Mouse (Mus musculus) forebrain, embryonic 16.5 days (tissue): Measurements from ENCODE around the gene Vdr. TPM values are rescaled to one million over a fixed set of nuclear protein-coding genes. Genes with fewer than 3 reads are reported as not detected.

Source experiments
- ATAC-seq: fragments of 200-750 bp; cut with Nextera tagmentation; 2 replicates; pipeline ENCODE4 v1.8.0; 2017; ENCODE audit warnings: mild to moderate bottlenecking, moderate library complexity
- H3K27ac ChIP-seq: fragments of 300-500 bp; sonication (generic); 2 replicates; pipeline ENCODE4 v1.5.1; 2014; ENCODE audit warnings: low read length, control low read depth
- H3K27me3 ChIP-seq: fragments of 300-500 bp; sonication (generic); replicated peaks from 2 replicates; pipeline ENCODE4 v1.6.1; 2014; ENCODE audit warnings: low read length; ENCODE audit not compliant: control insufficient read depth, insufficient read depth
- H3K36me3 ChIP-seq: fragments of 300-500 bp; sonication (generic); 2 replicates; pipeline ENCODE4 v1.6.1; 2014; ENCODE audit not compliant: control insufficient read depth, insufficient read depth
- H3K4me1 ChIP-seq: fragments of 300-500 bp; sonication (generic); replicated peaks from 2 replicates; pipeline ENCODE4 v1.6.1; 2014; ENCODE audit warnings: low read length; ENCODE audit not compliant: control insufficient read depth, insufficient read depth
- H3K4me2 ChIP-seq: fragments of 300-500 bp; sonication (generic); 2 replicates; pipeline ENCODE4 v1.6.1; 2014; ENCODE audit warnings: mild to moderate bottlenecking, low read length, control low read depth
- H3K4me3 ChIP-seq: fragments of 300-500 bp; sonication (generic); replicated peaks from 2 replicates; pipeline ENCODE4 v1.5.1; 2014; ENCODE audit warnings: mild to moderate bottlenecking, low read length, control low read depth
- H3K9ac ChIP-seq: fragments of 300-500 bp; sonication (generic); replicated peaks from 2 replicates; pipeline ENCODE4 v1.6.1; 2014; ENCODE audit warnings: low read depth, low read length, control low read depth
- H3K9me3 ChIP-seq: fragments of 300-500 bp; sonication (generic); 2 replicates; pipeline ENCODE4 v1.6.1; 2016; ENCODE audit warnings: low read length; ENCODE audit not compliant: control insufficient read depth
- WGBS: fragments of 180-500 bp; shearing (Covaris S2); extraction: QIAGEN DNeasy Blood & Tissue Kit; methylation state at CpG from one replicate; pipeline ENCODE4 v1.1.7; 2014; 5-methylcytosine and 5-hydroxymethylcytosine counted together
- polyA plus RNA-seq: library from polyadenylated mRNA; unstranded; fragments of >200 nt; fragmentation: Nextera tagmentation; extraction: Ambion mirVana; gene quantifications from 2 replicates; pipeline ENCODE4 v1.2.1, GENCODE M21; 2015

The Vdr gene
- polyA plus RNA-seq, 1 experiment from 2014 or later: not detected

DNA sequence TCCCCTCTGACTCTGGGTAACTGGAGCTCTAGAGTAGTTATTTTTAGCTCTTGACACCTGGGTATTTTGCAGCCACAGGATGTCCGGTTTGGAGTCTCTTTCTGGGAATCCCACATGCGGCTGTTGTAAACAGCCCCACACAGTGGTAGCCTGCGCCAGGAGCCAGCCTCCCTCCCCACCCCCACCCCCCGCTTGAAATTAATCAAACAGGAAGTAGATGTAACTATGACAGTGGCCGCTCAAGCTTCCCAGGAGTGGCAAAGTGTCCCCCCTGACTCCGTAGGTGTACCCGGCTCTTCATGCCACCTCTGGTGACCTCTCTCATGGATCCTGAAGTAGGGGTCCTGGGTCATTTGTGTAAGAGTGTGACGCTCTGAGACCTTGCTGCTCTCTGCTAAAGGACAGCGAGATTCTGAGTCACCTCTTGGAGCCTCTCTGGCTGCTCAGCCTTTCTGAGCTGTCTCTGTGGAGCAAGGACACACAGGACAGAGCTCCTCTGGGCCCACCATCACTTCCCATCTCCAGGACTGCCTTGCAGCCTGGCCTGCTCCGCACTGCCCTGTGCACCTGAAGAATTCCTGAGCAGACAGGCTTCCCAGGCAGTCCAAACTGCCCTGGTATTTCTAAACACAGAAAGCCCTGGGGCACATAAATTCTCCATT lies 89.0 kb downstream of the Vdr start:
- 69% methylated on average over 10 of the region's 10 CpGs for WGBS
- Histone ChIP-seq H3K4me2 (no peak overlapping the region), H3K36me3 (no peaks in the 10 kb centered on the region), H3K9ac (no peak overlapping the region), H3K9me3 (no peaks in the 10 kb centered on the region), H3K4me1 (peaks cover 41% of the 10 kb centered on the region), H3K27ac (no peak overlapping the region), H3K27me3 (no peaks in the 10 kb centered on the region), H3K4me3 (no peak overlapping the region)
- ATAC-seq: no peak

DNA sequence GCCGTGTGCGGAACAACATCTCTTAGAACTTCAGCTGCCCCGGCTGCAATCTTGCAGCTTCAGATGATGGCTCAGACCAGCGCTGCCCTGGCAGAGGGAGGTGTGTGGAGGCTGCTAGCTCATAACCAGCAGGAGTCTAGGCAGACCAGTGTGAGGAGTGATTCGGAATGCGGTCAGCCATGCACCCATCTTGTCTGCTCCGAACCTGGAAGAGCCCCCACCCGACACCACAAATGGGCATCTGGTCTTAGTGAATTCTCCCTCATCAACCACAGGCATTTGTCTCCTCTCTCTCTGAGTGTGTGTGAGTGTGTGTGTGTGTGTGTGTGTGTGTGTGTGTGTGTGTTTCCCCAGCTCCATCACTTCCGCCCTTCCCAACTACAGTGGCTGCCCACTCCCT lies 90.5 kb downstream of the Vdr start:
- H3K27me3 ChIP-seq: no peaks in the 10 kb centered on the region
- H3K27ac ChIP-seq: no peak overlapping the region
- 86% methylated on average over 9 of the region's 9 CpGs for WGBS
- H3K4me3 ChIP-seq: no peak overlapping the region
- ATAC-seq: no peak
- peaks cover 28% of the 10 kb centered on the region for H3K4me1 ChIP-seq
- no peaks in the 10 kb centered on the region for H3K36me3 ChIP-seq
- H3K9me3 ChIP-seq: no peaks in the 10 kb centered on the region
- H3K4me2 ChIP-seq: no peak overlapping the region
- no peak overlapping the region for H3K9ac ChIP-seq

DNA sequence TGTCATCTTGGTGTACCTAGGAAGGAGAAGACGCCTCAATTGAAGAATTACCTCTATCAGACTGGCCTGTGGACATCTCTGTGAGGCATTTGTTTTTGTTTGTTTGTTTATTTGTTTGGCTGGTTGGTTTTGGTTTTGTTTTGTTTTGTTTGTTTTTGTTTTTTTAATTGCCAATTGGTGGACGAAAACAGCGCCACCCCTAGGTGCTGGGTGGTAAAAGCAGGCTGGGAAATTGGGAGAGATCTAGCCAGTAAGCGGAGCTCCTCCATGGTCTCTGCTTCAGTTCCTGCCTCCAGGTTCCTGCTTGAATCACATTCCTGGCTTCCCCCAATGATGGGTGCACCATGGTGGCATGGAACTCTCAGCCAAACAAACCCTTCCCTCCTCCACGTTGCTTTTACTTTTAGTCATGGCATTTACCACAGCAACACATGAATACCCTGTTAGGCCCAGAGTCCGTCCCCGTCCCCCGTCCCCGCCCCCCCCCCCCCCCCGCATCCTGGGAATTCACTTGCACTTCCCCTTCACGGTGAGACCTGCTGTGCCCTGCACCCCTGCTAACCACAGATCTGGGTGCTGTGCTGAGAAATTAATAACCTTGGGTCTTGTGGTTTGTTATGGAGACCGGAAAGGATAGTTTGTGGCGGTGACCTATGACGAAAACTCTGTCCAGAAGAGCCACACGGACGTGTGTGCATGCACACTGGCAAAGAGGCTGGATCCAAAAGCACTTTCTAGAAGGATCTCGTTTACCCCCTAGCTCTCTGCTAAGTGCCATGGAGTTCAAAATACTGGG lies 94.0 kb downstream of the Vdr start:
- no peak overlapping the region for H3K9ac ChIP-seq

DNA sequence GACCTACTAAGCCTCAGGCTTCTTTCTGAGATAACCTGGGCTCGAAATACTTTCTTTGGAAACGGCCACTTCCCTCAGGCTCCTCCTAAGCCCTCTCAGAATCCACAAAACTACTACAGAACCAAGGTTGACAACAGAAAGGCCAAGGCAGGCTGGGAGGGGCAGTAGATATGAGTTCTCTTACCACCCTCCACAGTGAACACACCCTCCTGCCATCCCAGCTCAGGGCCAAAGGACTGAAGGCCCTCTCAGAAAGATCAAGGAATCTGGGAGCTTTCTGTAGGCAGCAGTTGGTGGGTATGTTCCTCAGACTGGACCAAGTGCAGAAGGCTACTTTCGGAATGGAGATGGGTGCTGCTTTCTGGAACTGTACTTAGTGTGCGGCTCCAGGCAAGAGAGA lies 95.2 kb downstream of the Vdr start:
- 98% methylated on average over 4 of the region's 4 CpGs for WGBS
- no peak for ATAC-seq
- Histone ChIP-seq H3K4me3 (no peak overlapping the region), H3K4me2 (no peak overlapping the region), H3K27me3 (no peaks in the 10 kb centered on the region), H3K36me3 (no peaks in the 10 kb centered on the region), H3K27ac (no peak overlapping the region), H3K4me1 (peaks cover 24% of the 10 kb centered on the region), H3K9me3 (no peaks in the 10 kb centered on the region), H3K9ac (no peak overlapping the region)

More for the DNA sequence above, 94.0 kb downstream of the Vdr start:
- Histone ChIP-seq H3K4me3 (no peak overlapping the region), H3K27me3 (no peaks in the 10 kb centered on the region), H3K36me3 (no peaks in the 10 kb centered on the region), H3K27ac (no peak overlapping the region), H3K9me3 (no peaks in the 10 kb centered on the region), H3K4me2 (no peak overlapping the region), H3K4me1 (peaks cover 27% of the 10 kb centered on the region)
- ATAC-seq: no peak
- 92% methylated on average over 16 of the region's 17 CpGs for WGBS

DNA sequence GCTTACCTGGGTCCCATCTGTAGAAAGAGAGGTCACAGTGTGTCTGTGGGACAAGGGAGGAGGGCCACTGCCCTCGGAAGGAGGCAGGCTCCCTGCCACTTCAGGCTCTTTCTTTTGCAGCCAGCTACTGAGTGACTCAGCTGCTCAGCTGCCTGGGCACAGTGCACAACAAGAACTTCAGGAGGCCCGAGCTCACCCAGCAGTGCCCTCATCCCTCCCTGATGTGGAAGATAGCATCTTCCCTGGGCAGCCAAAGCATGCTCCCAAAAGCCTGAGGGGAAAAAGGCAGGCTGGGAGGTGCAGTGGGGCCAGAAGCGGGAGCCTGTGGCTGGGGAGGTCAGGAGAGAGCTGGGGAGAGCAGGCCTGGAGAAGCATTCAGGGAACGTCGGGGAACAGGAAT lies 95.7 kb downstream of the Vdr start:
- WGBS: 66% methylated on average over 5 of the region's 5 CpGs
- no peak overlapping the region for H3K9ac ChIP-seq
- no peak overlapping the region for H3K27ac ChIP-seq
- ATAC-seq: no peak
- H3K4me2 ChIP-seq: no peak overlapping the region
- H3K36me3 ChIP-seq: no peaks in the 10 kb centered on the region
- H3K4me3 ChIP-seq: no peak overlapping the region
- peaks cover 24% of the 10 kb centered on the region for H3K4me1 ChIP-seq
- no peaks in the 10 kb centered on the region for H3K9me3 ChIP-seq
- no peaks in the 10 kb centered on the region for H3K27me3 ChIP-seq

DNA sequence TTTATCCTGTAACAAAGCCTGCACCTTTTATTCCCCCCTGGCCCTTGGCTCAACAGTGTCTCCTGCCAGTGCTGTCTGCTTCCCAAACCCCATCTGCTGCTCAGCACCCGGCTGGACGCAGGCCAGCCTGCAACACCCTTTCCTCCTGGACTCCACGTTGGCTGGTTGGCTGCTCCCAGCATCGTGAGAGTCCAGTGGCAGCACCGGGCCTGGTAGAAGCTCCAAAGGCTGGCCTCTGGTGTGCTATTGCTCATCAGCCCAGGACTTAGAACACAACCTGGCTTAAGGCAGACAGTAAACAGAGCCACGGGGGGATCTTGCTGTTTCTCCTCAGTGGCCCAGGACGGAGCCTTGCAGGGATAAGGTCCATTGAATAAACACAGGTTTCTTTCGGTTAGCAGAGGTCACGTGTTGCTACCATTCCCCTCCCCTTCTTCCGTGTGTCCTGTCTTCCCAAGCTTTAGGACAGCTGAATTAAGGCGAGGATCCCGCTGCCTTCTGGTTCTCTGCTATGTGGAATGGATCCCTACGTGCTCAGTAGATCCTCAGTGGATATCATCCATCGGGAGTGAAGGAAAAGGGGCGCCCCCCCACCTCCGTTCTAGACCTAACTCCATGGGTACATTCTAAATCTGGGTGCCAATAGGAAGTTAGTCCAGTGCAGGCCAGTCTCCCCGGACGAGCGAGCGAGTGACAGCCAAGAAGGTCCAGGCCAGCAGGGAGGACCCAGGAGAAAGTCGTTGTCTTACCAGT lies 96.8 kb downstream of the Vdr start:
- peak; percentile 59 for ATAC-seq
- no peaks in the 10 kb centered on the region for H3K9me3 ChIP-seq
- H3K4me3 ChIP-seq: no peak overlapping the region
- H3K4me2 ChIP-seq: no peak overlapping the region
- H3K27ac ChIP-seq: no peak overlapping the region; the same call in 1 of the 2 replicates
- peaks cover 24% of the 10 kb centered on the region for H3K4me1 ChIP-seq
- H3K36me3 ChIP-seq: no peaks in the 10 kb centered on the region
- H3K9ac ChIP-seq: no peak overlapping the region
- H3K27me3 ChIP-seq: no peaks in the 10 kb centered on the region
- 47% methylated on average over 21 of the region's 21 CpGs for WGBS

DNA sequence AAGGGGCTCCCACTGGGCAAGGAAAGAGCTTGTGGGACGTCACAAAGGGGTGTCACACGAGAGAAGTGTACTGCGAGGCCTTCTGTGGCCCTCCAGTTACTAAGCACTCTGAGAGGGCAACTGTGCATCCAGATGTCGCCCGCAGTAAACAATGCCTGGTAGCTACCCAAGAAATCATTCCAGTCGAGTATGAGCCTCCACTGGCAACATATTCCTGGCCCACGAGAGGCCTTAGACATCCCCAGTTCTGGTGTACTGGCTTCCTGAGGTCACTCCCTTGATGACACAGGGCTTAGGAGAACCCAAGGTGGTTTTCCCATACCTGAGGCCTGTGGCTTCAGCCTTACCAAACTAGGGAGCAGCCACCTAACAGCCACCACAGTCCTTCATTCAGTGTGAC lies 97.6 kb downstream of the Vdr start:
- Histone ChIP-seq H3K9me3 (no peaks in the 10 kb centered on the region), H3K27me3 (no peaks in the 10 kb centered on the region), H3K4me3 (no peak overlapping the region), H3K36me3 (no peaks in the 10 kb centered on the region), H3K9ac (no peak overlapping the region), H3K4me2 (no peak overlapping the region; the same call in 1 of the 2 replicates), H3K4me1 (peaks cover 24% of the 10 kb centered on the region), H3K27ac (peak overlapping the region; percentile 60)
- ATAC-seq: no peak
- 51% methylated on average over 7 of the region's 7 CpGs for WGBS

DNA sequence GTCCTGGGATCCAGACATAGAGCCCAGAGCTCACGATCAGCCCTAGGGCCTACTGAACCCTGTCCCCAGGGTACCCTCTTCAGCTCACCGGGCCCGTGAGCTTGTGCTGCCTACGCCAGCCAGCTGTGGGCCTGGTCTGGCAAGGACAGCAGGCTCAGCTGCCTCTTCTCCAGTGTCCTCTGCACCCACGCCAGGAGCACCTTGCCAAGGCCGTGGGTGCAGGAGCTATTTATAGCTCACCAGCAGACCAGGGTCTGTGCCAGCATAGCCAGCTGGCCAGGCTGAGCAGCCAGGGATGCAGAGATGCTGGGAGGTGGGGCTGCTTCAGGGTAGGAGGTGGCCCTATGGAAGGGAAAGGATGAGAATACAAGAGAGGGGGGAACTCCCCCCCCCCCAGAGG lies 98.3 kb downstream of the Vdr start:
- 27% methylated on average over 6 of the region's 6 CpGs for WGBS
- ATAC-seq: peak; percentile 83
- no peak overlapping the region for H3K9ac ChIP-seq

DNA sequence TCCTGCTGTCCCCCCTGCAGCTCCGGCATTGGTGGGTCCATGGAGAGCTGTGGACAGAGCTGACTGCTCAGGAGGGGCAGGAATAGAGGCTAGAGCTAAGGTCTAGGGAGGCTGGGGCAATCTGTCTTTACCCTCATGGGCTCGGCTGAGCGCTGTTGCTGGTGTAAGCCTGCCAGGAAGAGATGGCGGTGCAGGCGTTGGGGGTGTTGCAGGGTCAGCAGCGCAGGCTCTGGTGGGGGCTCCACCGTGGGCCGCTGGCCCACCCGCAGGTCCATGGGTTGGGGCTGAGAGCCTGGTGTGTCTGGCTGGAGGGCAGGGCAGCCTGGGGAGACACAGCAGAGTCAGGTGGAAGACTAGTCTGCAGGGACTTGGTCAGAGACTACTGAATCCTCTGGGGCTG lies 99.1 kb downstream of the Vdr start:
- no peaks in the 10 kb centered on the region; the same call in 1 of the 2 replicates for H3K36me3 ChIP-seq
- no peaks in the 10 kb centered on the region for H3K27me3 ChIP-seq
- ATAC-seq: no peak
- H3K9me3 ChIP-seq: no peaks in the 10 kb centered on the region
- H3K27ac ChIP-seq: no peak overlapping the region
- no peak overlapping the region for H3K9ac ChIP-seq
- no peak overlapping the region for H3K4me3 ChIP-seq
- H3K4me2 ChIP-seq: no peak overlapping the region
- peaks cover 24% of the 10 kb centered on the region for H3K4me1 ChIP-seq
- WGBS: 84% methylated on average over 9 of the region's 9 CpGs

More for the DNA sequence above, 98.3 kb downstream of the Vdr start:
- Histone ChIP-seq H3K4me2 (no peak overlapping the region), H3K36me3 (no peaks in the 10 kb centered on the region), H3K4me1 (peaks cover 24% of the 10 kb centered on the region), H3K4me3 (no peak overlapping the region), H3K27me3 (no peaks in the 10 kb centered on the region), H3K9me3 (no peaks in the 10 kb centered on the region), H3K27ac (peak overlapping the region; percentile 60)
